15 mouse cellular contexts compared by ENCODE assay signal in the genomic region with DNA sequence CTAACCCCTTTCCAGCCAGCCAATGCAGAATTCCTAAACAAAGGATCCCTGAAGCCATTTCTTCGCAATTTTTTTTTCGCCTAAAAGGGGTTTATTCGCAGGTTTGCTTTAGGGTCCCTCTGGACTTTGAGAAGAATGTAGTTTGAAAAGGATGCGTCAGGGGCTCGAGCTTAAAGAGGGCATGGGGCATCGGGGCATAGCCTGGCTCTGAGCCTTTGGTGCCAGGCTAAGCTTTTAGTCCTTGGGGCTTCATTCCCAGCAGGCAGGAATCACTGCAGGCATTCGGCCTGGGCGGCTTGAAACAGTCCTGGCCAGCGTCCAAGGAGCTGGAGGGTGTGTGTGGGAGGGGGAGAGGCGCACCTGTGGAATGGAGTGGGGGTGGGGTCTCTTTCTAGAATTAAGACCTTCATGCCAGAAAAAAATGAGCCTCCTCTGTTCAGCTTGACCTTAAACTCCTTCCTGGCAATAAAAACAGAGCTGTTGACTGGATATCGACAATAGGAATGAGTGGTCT. TPM values are rescaled to one million over a fixed set of nuclear protein-coding genes. Genes with fewer than 3 reads are reported as not detected.
DNase-seq lines count a peak whose midpoint lies in the region; ATAC-seq lines count a peak whose summit lies in the region.
"Had no signal": no experiment of that assay in that cellular context is flagged by ENCODE, and none has a peak within 500 bp of the region (broad histone marks: within the 10 kb centered on the region; RNA-seq: fewer than 3 reads in every experiment).

No protein-coding gene starts in this region.

- H3K36me3 ChIP-seq in kidney, embryonic 14.5 days (ENCODE audit: control insufficient read depth, insufficient read depth, low read length): no peaks in the 10 kb centered on the region
- no peaks in the 10 kb centered on the region for H3K36me3 ChIP-seq in stomach, embryonic 16.5 days (ENCODE audit: control insufficient read depth, insufficient read depth, low read length)

- peaks cover 93% of the 10 kb centered on the region for H3K27me3 ChIP-seq in kidney, embryonic 14.5 days (ENCODE audit: control insufficient read depth, insufficient read depth, low read length)
- peaks cover 56% of the 10 kb centered on the region for H3K27me3 ChIP-seq in stomach, embryonic 16.5 days (ENCODE audit: control insufficient read depth, insufficient read depth, low read length)

- H3K4me1 ChIP-seq in kidney, embryonic 14.5 days (ENCODE audit: control insufficient read depth, insufficient read depth, low read length): peaks cover 16% of the 10 kb centered on the region; the same call in 1 of the 2 replicates
- H3K4me1 ChIP-seq in stomach, embryonic 16.5 days (ENCODE audit: control insufficient read depth, insufficient read depth, low read length): peaks cover 21% of the 10 kb centered on the region; the same call in 1 of the 2 replicates

- no peak for ATAC-seq in kidney, embryonic 14.5 days (ENCODE audit: low FRiP score, low TSS enrichment)
- ATAC-seq in stomach, embryonic 16.5 days (ENCODE audit: insufficient read depth, low FRiP score): no peak

- H3K27ac ChIP-seq in kidney, embryonic 14.5 days (ENCODE audit: low read depth, low read length): no peak overlapping the region
- H3K27ac ChIP-seq in stomach, embryonic 16.5 days (ENCODE audit: low read length): peak overlapping the region; percentile 88

- intact Hi-C loops in left cerebral cortex, postnatal 4 days (cut with DNase I): no loop called here

- no peak overlapping the region; the same call in 1 of the 2 replicates for H3K4me2 ChIP-seq in kidney, embryonic 14.5 days (replicated peaks; ENCODE audit: low read depth, low read length)
- H3K4me2 ChIP-seq in stomach, embryonic 16.5 days (ENCODE audit: low read depth, low read length): peak overlapping the region; percentile 63

- H3K9me3 ChIP-seq in kidney, embryonic 14.5 days (ENCODE audit: control insufficient read depth, low read length): no peaks in the 10 kb centered on the region
- H3K9me3 ChIP-seq in stomach, embryonic 16.5 days (replicated peaks; ENCODE audit: control insufficient read depth, low read length): no peaks in the 10 kb centered on the region

- H3K9ac ChIP-seq in kidney, embryonic 14.5 days (ENCODE audit: low read depth, low read length): no peak overlapping the region
- peak overlapping the region; percentile 71 for H3K9ac ChIP-seq in stomach, embryonic 16.5 days (ENCODE audit: low read length)

- 0 out of 2 replicates have a peak overlapping the region, but pooled peaks have one; percentile 8 for H3K4me3 ChIP-seq in kidney, embryonic 14.5 days (ENCODE audit: low read length)
- peak overlapping the region; percentile 71 for H3K4me3 ChIP-seq in stomach, embryonic 16.5 days (replicated peaks; ENCODE audit: low read length)
- H3K4me3 ChIP-seq: erythroblast, embryonic 14.5 days had no signal

- 2% methylated on average over 11 of the region's 11 CpGs for WGBS in kidney, embryonic 14.5 days
- 5% methylated on average over 11 of the region's 11 CpGs for WGBS in stomach, embryonic 16.5 days

- peak; percentile 42 to 43 for DNase-seq in cerebellum, postnatal 10 days
- DNase-seq in cerebellum, postnatal 4 days (ENCODE audit: low spot score in 2 of 2): no peak
- DNase-seq in kidney, adult 9 months: no peak
- peak; percentile 25 for DNase-seq in right cerebral cortex, postnatal 4 days
- DNase-seq in right cerebral cortex, postnatal 25 days: no peak
- DNase-seq in left cerebral cortex, postnatal 4 days: no peak
- DNase-seq: adrenal gland, postnatal 25 days had no signal

RNA-seq across cellular contexts. Expression of gene Barx1, which starts 2.5 kb away (rescaled TPM):
- 0.46 TPM in 1 of 2 replicates, not detected in the other for polyA plus RNA-seq in kidney, embryonic 14.5 days (2014; fragmentation: Nextera tagmentation; extraction: Ambion mirVana)
- 47.1 and 58.4 TPM in 2 replicates for polyA plus RNA-seq in stomach, embryonic 16.5 days (2015; fragmentation: Nextera tagmentation; extraction: Ambion mirVana)
- not detected for total RNA-seq in left cerebral cortex, postnatal 4 days (2021)
- total RNA-seq: adrenal gland, postnatal 25 days; heart, adult 18-20 months; left cerebral cortex, postnatal 25 days; neutrophil, adult 5-6 weeks had no signal
- polyA plus RNA-seq: cerebellum, adult 2 months; erythroblast, embryonic 14.5 days; large intestine, adult 2 months had no signal

RNA-seq across cellular contexts. Expression of gene Ptpdc1, which starts 34.8 kb away (rescaled TPM):
- polyA plus RNA-seq in kidney, embryonic 14.5 days (2014; fragmentation: Nextera tagmentation; extraction: Ambion mirVana): 6.5 and 15.0 TPM in 2 replicates
- polyA plus RNA-seq in stomach, embryonic 16.5 days (2015; fragmentation: Nextera tagmentation; extraction: Ambion mirVana): 8.5 and 9.3 TPM in 2 replicates
- total RNA-seq in left cerebral cortex, postnatal 4 days (2021): 10 to 100 TPM; 21.9 to 23.2 TPM
- polyA plus RNA-seq: erythroblast, embryonic 14.5 days had no signal

Comparison
In these comparisons a context has a peak if more than half of its experiments do, and no peak if none do; other contexts are left out.
1. DNase-seq: peak in cerebellum, postnatal 10 days (2 of 2) and right cerebral cortex, postnatal 4 days (single experiment); none in cerebellum, postnatal 4 days (0 of 2), kidney, adult 9 months (single experiment), right cerebral cortex, postnatal 25 days (single experiment) and left cerebral cortex, postnatal 4 days (single experiment).
2. RNA of gene Barx1, which starts 2.5 kb away (polyA plus RNA-seq): 47.1 to 58.4 TPM in stomach, embryonic 16.5 days; 0.46 TPM in kidney, embryonic 14.5 days; every median in the first group is over 10 times any median in the second.